7 mouse cellular contexts compared by ENCODE assay signal in the genomic region with DNA sequence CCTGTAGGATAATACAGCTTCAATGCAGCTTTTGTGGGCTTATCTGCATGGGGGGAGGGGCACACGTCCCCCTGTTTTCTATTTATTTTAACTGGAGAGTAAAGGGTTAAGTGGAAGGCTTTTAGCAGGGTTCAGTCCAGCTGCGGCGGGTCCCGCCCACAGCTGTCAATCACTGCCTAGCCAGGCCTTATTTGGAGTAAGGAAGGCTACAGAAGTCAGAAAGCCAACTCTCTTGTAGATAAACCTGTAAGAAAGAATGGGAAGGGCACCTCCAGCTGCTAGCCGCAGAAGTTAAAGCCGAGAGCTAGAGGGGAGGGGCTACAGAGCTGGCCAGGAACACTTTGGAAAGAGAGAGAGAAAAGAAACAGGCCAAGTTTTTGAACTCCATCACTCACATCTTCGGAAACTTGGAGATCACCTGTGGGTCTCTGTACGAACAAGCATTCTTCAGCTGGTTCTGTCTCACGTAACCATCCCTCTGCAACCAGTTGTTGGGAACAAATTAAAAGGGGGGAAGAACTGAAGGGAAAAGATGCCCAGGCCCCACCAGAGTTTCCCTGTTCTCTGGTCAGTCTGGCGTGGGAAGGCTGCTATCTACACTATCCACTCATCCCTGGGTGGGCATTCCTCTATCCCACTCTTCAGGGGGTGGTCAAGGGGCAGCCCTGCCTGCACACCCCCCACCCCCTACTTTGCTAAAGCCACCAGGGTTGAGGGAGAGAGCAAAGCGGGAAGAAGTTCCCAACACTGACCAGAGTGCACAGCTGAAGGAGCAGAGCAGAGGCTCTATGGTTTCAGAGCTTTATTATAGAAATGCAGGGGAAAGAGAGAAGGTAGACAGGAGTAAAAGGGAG.
DNase-seq lines count a peak whose midpoint lies in the region; ATAC-seq lines count a peak whose summit lies in the region.

No protein-coding gene starts in this region.

- intact Hi-C loops in heart, postnatal 10 days (cut with DNase I) = no loop called here

- peak; percentile 45; the same call in 1 of the 2 replicates for ATAC-seq in megakaryocyte, adult 5-6 weeks (ENCODE audit: poor library complexity, severe bottlenecking)

- peak; percentile 12 for DNase-seq in retina, embryonic 14.5 days (ENCODE audit: low spot score)
- DNase-seq in retina, postnatal 1 day = no peak
- peak; percentile 1 to 17 for DNase-seq in heart, postnatal 10 days
- no peak for DNase-seq in cerebellum, postnatal 4 days (ENCODE audit: low spot score in 2 of 2)
- no peak for DNase-seq in left cerebral cortex, adult 18-20 months (ENCODE audit: low spot score in 2 of 2)
- DNase-seq in thymus, postnatal 25 days = no peak

Comparison
In these comparisons a context has a peak if more than half of its experiments do, and no peak if none do; other contexts are left out.
1. DNase-seq: peak in retina, embryonic 14.5 days (single experiment) and heart, postnatal 10 days (2 of 2); none in retina, postnatal 1 day (single experiment), cerebellum, postnatal 4 days (0 of 2), left cerebral cortex, adult 18-20 months (0 of 2) and thymus, postnatal 25 days (single experiment).